Mouse (Mus musculus): ENCODE measurements around the gene Nle1.

Nle1 gene

DNA sequence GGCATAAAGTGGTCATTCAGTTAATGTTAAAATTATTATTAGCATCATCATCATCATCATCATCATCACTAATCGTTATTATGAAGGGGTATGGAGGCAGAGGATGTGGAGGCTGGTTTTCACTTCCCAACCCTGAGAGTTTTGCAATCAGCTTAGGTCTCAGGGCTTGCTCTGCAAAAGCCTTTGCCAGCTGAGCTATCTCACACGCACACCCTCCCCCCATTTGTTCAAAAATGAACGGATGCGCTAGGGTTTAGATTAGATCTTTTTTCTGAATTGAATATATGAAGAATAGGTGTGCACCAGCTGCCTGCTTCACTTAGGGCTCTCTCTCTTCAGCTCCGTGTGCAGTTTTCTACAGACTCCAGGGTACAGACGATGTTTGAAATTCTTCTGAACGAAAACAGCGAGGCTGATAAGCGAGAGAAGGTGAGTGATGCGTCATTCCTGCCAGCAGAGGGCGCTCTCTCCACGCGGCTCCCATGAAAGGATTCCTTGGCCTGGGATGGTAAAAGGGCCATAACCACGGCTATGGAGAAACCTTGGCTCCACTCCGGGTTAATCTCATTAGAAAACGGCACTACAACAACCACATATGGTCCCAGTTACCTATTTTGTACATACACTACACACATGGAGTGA is 6.6 kb upstream of the Nle1 start:
- DNase-seq (ENCODE audit: low read depth) = peak; percentile 91

DNA sequence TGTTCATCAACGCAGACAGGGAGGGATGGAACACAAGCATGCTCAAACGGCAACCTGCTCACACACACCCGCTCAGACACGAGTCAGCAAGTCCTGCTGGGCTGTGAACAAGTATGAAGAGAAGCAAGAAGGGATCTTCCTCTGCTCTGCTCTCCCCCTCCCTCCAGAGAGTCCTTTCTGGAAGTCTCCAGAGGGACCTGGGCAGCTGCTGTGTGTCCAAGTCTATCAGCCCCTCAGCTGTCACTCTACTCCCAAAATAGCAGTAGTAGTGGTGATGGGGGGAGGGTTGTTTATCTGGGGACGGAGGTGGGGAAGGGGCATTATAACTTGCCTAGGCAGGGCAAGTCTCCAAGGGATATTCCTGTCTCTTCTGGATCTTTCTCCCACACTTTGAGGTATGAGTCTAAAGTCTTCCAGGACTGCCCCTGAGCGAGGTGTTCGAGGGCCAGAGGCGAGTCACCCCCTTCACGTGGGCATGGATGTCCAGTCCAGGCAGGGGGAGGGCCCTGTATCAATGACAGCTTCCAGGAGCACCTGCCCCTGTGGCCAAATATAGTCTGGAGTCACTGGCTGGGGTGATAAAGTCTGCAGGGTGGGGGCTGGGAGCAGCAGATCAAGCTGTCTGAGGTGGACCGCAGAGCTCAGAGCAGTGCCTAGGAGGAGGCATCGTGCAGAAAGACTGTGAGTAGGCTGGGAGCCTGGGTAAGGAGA is 2.6 kb upstream of the Nle1 start:
- no peak for DNase-seq (ENCODE audit: low read depth)

DNA sequence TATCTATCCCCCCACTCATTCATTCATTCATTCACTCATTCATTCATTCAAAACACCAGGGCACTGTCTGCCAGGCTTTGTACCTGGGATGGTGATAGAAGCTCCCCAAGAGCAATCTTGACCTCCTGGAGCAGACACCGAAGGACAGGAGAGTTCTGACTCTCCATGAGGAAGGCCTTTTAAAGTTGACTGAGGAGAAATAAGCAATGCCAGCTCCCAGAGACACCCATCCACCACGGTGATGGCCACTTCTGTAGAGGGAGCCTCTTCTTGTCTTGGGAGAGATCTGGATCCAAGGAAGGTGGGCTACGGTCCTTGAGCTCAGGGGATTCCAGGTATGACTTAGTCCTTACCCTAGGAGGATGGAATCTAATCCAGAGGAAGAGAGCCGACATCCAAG is 2.0 kb upstream of the Nle1 start, which contains the start of gene Unc45b:
Gene Unc45b, plus strand, starts transcription at position 301 of the 400 bp plus-strand sequence.
- no peak for DNase-seq (ENCODE audit: low read depth)

DNA sequence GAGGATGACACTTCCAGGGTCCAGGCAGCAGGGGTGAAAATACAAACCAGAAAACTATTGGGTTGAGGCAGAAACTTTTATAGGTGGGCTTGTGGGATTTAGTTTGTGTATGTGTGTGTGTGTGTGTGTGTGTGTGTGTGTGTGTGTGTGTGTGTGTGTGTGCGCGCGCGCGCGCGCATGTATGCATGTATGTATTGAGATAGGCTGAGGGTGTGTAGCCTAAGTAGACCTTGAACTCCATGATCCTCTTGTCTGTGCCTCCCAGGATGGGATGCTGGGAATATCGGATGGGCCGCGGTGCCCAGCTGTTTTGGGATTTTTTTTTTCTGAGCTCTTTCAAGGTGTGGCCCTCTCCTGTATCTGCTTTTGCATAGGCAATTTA is 388 bp upstream of the Nle1 start:
- DNase-seq (ENCODE audit: low read depth) = no peak

DNA sequence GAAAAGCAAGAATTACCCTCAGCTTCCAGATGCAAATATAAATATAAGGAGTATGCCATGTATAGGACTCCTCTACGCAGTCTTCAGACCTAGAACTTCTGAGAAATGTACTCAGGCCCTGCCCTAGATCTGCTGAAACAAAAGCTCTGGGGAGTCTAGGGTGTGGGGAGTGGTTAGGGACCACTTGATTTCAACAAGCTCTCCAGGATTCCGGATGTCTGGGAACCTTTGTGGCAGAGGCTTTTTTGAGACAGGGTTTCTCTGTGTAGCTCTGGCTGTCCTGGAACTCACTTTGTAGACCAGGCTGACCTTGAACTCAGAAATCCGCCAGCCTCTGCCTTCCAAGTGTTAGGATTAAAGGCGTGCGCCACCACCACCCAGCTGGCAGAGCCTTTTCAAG is 2.4 kb downstream of the Nle1 start:
- no peak for DNase-seq (ENCODE audit: low read depth)

DNA sequence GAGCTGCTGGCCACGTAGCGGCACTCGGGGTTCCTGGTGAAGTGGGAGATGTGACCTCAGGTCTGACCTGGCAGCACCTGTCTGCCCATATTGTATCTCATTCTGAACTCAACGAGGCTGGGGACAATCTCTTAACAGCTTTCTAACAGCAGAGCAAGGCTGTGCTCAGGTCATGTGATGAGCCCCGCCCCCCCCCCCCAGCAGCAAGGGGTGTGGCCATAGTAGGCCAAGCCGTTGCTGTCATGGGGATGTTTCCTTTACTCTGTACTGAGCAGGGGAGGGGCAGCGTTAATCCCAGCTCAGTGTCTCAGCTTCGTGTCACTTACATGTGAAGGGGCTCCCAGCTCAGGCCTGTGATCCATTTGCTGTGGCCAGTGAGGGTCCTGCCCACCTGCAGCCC is 3.3 kb downstream of the Nle1 start:
- DNase-seq (ENCODE audit: low read depth) = no peak

DNA sequence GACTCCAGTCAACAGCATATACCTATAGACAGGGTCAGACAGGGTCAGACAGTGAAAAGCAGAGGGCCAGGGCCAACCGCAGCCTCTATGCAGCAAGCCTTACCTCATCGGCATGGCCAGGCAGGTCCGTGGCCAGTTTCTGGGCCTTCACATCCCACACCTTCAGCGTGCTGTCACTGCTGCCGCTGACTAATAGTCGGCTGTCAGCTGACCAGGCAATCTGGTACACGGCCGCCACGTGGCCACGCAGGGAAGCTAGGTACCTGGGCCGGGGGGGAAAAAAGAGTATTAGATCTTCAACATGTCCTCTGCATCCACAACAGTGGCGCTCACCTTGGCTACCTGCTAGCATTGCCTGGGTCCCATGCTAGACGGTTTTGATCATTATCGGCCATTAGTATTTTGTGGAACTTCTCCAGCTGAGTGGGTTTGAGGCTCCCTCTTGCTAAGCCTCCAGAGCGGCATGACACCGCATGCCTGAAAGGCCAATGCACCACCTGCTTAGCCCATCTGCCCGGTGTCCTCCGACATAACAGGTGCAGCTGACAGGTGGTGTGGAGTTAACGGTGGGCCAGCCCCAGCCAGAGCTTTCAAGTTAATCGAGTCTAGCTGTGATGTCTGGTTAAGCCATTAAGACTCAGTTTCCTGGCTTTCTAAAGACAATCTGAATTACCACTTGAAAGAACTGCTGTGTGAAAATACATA is 6.5 kb downstream of the Nle1 start:
- no peak for DNase-seq (ENCODE audit: low read depth)

DNA sequence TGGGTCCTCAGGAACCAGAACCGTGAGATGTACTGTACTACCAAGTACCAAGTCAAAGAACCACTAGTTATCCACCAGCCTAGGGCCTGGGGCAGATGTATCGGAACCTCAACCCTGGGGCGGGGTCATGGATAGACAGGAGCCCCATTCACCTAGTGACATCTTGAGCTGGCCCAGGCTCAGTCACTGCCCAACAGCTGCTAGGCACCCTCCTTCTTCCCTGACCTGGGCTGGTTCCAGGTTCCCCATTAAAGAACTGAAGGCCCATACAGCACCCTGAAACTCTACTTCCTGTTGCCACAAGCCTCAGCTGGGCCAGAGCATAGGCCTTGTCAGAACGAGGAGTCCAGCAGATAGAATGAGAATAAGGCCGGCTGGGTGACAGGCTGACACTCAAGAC is 8.5 kb downstream of the Nle1 start:
- DNase-seq (ENCODE audit: low read depth) = no peak

DNA sequence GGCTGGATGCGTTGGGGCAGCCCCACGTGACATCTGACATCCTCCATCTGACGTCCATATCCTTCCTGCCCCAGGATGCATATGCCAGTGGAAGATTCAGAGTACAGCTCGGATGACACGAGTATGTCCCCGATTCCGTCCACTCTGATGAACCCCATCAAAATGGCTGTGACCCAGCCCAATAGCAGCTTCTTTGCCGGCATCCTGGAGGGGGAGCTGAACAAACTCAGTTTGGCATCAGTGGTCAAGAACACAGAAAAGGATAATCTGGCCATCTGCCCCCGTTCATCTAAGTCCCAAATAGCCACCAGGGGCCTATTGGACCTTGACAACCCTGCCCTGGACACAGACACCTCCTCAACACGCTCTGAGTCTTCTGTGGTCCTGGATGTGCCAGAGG is 10.7 kb downstream of the Nle1 start:
- DNase-seq (ENCODE audit: low read depth) = no peak

DNA sequence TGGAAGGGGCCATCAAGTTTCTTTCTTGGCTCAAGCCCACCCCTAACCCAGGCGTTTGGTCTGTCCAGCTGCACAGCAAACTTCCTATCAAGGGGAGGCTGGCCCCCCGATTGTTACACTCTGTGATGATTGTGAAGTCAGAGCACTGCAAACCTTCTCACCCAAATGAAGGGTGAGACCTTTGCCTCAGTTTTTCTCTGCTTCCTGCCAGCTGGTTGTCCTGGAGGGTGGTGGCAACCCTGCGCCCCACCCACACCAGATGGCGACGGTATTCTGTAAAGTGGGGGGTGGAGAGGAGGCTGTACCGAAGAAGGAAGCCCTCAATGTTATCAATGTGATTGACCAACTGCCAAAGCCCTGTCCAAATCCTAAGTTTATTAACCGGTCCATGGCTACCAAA is 16.3 kb downstream of the Nle1 start, which contains the start of gene Fndc8:
Gene Fndc8, plus strand, starts transcription at position 189 of the 400 bp plus-strand sequence.
- no peak for DNase-seq (ENCODE audit: low read depth)

DNA sequence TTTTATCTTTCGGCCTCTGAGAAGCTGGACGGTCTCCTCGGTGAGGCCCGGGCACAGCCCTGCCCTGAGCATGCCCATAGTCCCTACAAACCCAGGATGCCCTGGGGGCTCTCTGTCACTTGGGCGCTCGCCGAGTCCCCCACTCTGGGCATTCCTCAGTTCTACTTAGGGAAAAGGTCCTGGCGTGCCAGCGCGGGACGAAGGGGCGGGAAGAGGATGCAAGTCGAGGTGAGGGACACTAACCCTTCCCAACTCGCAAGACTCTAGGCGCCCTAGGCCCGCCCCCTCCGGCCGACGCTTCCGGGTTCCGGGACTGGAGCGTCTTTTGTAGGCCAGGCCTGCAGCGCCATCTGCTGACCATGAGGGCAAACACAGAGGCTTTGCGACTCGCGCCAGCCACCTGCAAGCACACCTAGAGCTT is 17.9 kb downstream of the Nle1 start, which contains the start of gene Rad51d:
Gene Rad51d, minus strand, starts transcription at position 273 of the 421 bp plus-strand sequence.
- peak; percentile 98 for DNase-seq (ENCODE audit: low read depth)

DNA sequence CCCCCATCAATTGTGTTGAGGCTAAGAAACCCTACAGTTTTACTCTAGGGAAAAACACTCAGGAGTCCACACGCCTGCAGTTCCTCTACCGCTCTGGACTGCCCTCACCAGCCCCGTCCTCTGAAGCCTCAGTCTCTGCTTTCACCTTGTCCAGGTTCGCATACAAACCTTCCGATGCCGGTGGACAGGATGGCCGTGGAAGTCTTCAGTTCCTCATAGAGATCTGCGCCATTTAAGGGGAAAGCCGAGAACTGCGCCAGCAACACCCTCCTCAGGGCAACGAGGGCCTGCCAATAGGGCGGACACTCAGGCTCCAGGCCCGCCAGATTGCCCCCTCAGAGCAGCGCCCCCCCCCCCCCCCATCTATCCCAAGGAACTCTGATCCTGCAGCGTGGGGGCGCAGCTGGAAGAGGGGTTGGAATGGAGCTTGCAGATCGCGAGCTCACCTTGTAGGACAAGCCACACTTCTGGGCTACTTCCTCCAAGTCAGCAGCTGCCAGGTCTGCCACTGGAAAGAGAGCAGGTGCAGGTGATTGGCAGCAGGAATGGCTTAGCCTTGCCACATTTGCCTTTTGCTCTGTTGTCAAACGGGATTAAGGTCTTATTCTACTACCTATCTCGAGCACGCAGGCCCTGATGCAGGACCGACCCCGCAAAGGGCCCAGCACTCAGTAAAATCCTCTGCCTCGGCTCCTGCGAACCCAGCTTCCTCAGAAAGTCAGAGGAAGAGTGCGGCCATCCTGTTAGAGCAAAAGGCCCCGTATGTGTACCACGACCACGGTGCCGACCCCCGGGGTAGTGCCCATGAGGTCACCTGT is 18.5 kb downstream of the Nle1 start:
- DNase-seq (ENCODE audit: low read depth) = peak; percentile 58

DNA sequence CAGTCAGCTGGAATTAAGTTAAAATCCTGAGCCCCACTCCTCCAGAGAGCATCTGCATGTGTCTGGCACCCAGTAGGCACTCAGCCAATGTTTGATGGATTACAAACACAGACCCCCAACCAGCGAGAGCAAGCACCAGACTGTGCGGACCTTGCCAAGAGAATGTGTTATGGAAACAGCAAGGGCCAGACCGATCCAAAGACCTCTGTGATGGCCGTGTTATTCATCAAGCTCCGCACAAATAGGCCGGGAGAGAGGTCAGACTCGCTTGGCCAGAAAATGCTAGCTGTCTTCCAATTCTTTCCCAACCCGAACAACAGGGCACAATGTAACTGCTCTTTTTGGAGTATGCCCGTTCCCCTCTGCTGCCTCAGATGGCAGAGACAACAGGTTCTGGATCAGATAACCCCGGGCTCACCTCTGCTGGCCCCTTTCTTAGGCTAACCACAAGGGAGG is 19.7 kb downstream of the Nle1 start:
- no peak for DNase-seq (ENCODE audit: low read depth)

DNA sequence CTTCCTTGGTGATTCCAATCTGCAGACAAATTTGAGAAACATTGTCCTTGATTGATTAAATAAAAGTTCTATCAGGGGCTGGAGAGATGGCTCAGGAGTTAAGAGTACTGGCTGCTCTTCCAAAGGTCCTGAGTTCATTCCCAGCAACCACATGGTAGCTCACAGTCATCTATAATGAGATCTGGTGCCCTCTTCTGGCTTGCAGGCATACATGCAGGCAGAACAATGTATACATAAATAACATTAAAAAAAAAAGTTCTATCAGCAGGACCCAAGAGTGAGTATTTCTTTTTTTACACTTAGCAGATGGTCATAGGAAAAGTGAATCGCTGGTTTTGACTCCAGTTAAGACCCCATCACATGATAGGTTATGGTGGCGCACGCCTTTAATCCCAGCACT is 21.7 kb downstream of the Nle1 start:
- DNase-seq (ENCODE audit: low read depth) = peak; percentile 48

DNA sequence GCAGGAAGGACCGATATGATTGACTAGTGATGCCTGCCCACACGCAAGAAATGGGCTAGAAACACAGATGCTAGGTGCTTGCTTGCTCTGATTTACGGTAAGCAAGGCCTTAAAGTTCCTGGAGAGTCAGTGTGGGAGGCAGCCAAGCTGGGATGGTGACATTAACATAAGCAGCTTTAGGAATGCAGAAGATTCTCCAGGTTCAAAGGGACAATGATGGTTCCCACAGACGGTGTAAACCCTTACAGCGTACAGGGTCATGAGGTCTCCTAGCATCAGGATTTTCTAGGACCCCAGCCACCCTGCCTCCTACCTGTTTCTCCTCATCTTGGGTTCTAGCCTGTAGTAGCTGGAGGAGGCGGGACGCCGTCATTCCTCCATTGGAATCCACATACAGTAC is 25.0 kb downstream of the Nle1 start:
- DNase-seq (ENCODE audit: low read depth) = no peak

DNA sequence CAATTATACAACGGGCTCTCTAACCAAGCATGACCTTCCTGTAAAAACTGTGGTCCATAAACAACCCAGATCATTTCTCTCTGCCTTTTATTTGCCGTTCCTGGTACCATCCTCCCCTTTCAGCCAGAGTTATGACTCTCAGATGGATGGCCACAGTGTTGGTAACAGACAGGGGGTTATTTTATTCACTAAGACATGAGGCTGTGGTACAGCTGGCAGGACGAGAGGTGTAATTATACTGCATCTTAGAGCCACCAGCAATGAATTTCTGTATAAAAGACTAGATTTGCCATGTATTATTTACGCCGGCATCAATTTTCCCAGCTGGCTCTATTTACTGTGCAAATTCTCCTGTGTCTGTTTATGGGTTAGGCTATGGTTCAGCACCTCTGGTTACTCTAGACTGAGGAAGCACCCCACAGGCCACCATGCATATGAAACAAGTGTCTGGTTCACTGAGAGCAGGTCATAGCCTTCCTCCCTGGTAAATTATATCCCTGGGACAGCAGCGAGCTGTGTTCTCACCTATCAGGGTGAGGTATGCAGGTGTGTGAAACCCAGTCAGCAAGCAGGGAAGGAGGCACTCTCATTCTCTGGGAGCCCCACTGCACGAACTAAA is 30.4 kb downstream of the Nle1 start:
- DNase-seq (ENCODE audit: low read depth) = no peak

DNA sequence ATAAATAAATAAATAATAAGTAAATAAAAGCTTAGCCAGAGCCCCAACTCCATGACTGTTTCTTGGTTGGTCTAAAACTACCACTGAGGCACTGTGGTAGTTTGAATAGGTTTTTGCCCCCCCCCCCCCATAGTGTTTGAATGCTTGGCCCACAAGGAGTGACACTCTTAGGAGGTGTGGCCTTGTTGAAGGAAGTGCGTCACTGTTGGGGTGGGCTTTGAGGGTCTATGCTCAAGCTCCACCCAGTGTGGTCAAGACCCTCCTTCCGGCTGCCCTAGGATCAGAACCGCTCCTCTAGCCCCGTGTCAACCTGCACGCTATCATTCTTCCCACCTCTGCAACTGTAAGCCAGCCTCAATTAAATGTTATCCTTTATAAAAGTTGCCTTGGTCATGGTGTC is 32.6 kb downstream of the Nle1 start:
- no peak for DNase-seq (ENCODE audit: low read depth)

DNA sequence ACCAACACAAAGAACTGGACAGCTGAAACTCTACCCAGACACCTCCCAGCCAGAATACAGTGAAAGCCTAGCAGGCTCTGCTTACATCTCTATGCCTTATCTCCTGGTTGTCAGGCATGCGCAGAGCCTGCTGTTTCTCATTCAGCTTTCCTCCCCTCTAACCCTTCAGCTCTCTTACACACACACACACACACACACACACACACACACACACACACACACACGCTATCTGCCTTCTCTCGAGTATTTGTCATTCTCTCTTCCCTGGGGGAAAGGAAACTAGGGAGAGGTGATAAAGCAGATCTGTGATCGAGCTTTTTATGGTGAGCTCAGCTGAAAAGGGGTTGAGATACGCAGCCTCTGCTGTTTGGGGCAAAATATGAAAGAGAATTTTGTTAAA is 33.3 kb downstream of the Nle1 start:
- DNase-seq (ENCODE audit: low read depth) = no peak

DNA sequence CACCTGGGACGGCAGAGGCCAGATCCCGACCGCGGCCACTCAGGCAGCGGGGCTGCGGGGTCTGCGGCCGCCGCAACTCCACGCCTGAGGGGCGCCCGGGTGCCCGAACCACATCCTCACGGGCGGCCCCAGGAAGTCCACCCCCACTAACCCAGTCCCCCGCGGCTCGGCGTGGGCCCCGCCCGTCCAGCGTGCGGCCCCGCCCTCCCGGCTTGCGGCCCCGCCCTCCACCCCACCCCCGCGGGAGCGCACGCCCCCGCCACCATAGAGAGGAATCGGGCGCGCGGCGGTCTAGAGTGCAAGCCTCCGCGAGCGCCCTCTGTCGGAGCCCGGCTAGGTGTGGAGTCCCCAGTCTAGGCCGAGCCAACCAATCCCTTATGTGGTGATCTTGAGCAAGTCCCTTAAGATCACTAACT is 37.2 kb downstream of the Nle1 start, which contains the start of gene Rffl:
Gene Rffl, minus strand, starts transcription at position 180 of the 416 bp plus-strand sequence.
- peak; percentile 97 for DNase-seq (ENCODE audit: low read depth)

DNA sequence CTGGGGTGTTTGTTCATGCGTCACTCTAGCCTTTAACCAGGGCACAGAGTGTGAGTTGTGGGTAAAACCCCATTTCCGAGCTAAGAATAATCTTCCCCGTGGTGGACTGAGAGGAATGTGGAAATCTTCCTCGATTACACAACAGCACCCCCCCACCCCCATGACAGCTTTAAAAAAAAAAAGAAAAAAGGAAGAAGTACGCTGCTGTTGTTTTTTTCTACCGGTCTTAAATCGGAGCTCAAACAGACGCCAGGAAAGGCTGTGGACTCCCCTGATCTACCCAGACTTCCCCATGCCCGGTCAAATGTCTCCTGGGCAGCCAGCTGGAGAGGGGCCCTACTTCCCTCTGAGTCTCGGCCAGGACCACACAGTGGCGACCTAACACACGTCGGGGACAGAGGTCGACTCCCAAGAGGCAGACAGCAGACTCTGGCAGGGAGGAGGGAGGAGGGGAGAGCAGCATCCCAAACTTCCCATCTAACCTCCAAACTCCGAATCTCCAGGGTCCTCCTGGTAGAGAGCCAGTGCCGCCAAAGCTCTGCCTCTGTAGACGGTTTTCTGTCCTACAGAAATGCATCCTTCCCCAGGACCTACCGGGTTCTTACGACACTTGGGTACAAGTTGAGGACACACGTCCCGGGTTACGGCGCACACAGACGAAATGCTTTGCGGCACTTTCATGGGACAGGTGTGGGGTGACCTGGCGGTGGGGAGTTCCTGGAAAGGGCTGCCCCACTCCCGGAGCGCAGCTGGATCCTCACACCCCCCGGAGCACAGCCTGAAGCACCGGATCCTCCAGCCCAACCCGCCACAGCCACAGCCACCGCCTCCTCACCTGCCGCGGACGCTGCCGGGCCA is 37.8 kb downstream of the Nle1 start:
- DNase-seq (ENCODE audit: low read depth) = peak; percentile 80

All from induced T-regulatory cell, adult 2 months (primary cell).